Mouse (Mus musculus) mesoderm, embryonic 11.5 days (tissue): Measurements from ENCODE around the gene Sgcg.

ENCODE experiments used
- DNase-seq: peaks from one replicate; pipeline ENCODE4 v3.0.0-alpha.2; 2012; ENCODE audit warnings: low read depth, low spot score

Gene Sgcg

DNA sequence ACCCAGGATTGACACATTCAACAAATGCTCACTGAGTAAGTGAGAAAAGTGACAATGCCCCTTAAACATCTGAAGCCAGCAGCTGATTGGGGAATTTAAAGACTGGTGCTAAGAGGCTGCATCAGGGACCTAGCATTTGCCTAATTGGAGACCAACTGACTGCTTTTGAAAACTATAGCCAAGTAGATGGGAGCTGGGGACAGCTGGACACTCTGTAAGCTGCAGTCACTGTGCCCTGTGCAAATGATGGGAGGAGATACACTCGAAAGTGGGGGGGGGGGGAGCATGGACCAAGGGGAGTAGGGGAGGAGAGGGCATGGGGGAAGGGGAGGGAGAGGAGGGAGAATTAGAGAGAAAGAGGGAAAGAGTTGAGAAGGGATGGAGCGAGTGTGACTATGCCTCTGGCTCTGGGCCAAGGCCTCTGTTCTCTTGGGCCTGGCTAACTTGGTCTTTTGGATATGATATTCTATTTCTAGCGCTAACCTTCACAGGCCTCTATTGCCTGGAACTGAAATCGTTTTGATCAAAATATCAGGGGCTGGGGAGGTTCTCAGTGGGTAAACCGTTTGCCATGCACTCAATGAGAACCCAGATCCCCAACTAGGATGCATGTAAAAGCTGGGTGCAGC is 22.3 kb downstream of the Sgcg start:
- no peak for DNase-seq

DNA sequence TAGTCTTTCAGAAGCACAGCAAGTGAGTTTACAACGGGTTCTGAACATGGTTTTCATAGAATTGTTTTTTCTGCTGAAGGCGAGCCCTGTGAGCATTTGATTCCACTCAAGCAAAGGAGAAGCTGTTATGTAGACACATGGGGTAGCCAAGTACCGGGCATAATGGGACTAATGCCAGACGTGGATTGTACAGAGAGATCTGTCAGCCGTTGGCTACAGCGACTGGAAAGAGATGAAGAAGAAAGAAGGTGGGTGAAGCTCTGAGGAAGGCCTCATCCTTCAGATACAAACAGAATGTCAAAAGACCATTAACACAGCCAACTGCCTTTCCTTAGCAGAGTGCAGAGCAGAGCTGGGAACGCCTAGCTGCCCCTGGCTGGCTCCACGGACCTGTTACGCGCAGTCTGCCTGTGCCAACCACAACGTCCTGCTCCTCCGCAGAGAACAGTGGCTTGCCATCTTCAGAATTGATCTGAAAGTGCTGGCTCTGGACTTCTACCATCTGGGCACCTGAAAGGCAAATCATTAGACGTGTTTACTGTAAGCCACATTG is 26.2 kb downstream of the Sgcg start:
- DNase-seq = no peak

GRCm38 (mm10) chr14:61230179-61230578 is 28.1 kb downstream of the Sgcg start:
- DNase-seq = no peak

DNA sequence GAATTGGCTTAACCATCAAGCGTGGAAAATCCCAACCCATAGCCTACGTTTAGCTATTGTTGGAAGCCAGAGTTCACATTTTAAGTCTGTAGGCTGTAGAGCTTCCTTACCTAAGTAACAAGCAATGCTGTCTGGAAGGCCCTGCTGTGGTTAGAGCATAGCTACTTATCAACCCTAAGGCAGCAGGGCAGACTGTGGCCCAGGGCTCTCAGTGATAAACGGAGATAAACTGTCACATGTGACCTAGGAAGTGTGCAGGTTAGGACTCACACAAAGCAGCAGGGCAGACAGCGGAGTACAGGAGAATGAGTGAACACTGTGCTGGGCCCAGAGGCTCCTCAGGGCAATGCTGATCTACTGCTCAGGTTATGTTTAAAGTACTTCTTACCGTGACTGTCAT is 28.5 kb downstream of the Sgcg start:
- DNase-seq = no peak

- no peak for DNase-seq
Observed at GRCm38 (mm10) chr14:61226151-61226550, 32.1 kb downstream of the Sgcg start.

GRCm38 (mm10) chr14:61224387-61225077 is 33.8 kb downstream of the Sgcg start:
- DNase-seq = no peak

- no peak for DNase-seq
Observed at GRCm38 (mm10) chr14:61223740-61224139, 34.5 kb downstream of the Sgcg start.

DNA sequence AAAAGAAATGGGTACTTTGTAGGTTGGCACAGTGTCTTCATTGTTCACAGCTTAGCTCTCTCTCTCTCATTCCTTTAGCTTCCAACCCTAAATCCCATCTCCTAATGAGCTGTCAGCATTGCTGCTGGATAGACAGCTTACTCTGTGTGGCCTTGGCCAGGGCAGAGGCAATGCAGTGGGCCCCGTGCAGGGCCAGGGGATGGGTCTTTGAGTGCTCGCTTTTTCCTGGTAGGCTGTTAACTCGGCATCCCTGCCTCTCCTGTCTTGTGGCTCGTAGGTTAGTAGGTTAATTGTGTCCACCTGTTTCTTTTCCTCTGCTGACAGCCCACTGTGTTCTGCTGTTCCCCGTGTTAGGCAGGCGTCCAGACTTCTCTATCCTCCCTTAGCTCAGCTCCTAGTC is 35.8 kb downstream of the Sgcg start:
- DNase-seq = no peak

DNA sequence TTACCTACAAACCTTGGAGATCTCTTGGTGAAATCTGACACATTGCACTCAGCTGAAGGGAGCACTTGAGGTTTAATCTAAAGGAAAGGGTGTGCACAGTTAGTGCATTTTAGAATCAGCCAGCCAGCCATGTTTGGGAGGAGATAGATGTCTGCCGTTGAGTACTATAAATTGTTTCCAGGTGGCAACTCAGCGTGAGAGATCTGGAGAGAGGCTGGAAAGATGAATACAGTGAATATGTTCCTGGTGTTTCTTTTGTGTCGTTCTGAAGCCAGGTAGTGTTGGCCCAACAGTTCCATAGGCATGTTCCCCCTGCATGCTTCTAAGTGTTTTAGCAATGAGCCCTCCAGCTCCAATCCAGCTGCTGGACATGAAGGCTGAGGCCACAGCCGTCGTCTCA is 37.1 kb downstream of the Sgcg start:
- no peak for DNase-seq

DNA sequence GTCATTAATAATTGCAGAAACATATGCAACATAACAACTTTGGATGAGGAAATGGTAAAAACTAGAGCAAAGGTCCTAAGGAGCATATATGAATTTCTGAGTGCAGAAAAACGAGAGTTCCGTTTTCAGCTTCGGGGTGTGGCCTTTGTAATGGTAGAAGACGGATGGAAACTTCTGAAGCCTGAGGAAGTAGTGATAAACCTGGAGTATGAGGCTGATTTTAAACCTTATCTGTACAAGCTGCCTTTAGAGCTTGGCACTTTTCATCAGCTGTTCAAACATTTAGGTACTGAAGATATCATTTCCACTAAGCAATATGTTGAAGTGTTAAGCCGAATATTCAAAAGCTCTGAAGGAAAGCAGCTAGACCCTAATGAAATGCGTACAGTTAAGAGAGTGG is 46.5 kb downstream of the Sgcg start:
- DNase-seq = no peak

DNA sequence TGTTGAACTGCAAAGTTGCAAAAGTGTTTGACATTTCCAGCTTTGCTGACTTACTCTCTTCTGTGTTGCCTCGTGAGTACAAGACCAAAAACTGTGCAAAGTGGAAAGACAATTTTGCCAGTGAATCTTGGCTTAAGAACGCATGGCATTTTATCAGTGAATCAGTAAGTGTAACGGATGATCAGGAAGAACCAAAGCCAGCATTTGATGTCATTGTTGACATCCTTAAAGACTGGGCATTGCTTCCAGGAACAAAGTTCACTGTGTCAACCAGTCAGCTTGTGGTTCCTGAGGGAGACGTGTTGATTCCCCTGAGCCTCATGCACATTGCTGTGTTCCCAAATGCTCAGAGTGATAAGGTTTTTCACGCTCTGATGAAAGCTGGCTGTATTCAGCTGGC is 48.2 kb downstream of the Sgcg start:
- no peak for DNase-seq

DNA sequence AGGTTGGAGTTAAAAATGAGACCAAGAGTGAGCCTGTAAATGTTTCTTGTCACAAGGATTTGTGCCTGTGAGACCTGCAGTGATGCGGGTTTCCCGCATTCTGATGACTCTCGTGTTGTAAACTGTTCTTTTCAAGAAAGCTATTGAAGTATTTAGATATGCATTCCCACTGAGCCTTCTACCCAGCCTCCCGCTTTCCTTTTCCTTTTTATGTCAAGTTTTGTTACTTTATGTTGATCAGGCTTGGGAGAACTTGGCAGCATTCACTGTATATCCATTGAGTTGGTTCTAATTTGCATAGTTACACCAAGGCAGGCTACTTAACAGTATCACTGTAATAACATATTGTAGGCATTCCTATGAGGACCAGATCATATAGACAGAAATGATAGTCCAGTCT is 63.9 kb downstream of the Sgcg start:
- DNase-seq = no peak

- DNase-seq = no peak
Observed at GRCm38 (mm10) chr14:61192326-61192725, 66.0 kb downstream of the Sgcg start.

- DNase-seq = no peak
Observed at GRCm38 (mm10) chr14:61191904-61192303, 66.4 kb downstream of the Sgcg start.

GRCm38 (mm10) chr14:61173229-61173628 is 85.1 kb downstream of the Sgcg start:
- peak; percentile 80 for DNase-seq

GRCm38 (mm10) chr14:61172548-61173158 is 85.6 kb downstream of the Sgcg start:
- DNase-seq = peak; percentile 100

DNA sequence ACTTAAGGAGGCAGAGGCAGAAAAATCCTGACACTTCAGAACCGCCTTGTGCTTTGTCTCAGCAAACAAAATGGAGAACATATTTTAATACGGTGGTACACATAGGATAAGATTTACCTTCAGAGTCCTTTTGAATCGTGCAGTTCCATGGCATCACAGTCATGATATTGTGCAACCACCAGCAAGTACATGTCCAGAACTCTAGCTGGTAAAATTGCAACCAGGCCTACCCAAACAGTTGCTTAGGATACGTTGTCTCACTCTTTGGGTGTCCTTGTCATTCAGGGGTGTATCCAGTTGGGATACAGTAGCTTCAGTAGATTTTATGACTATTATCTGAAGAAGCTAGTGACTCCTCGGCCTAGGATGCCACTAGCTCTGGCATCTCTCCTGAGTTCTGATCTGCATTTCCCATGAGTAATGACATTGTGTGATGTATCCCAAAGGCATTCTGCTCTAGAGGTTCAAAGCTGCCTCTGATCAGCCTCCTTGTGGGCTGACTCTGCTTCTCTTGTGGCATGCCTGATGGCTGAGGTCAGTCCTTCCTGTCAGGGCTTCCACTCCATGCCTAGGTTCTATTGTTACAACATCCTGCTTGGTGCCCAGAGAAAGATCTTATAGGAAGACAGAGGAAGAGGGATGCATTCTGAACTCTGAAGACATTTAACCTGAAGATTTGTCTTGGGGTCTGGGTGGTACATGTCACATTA is 86.9 kb downstream of the Sgcg start:
- DNase-seq = no peak
